Mouse (Mus musculus): ENCODE data around the gene Smim15.
A peak's percentile ranks its signal among the peaks of the same experiment; 100 is the strongest.

Smim15 gene

DNA sequence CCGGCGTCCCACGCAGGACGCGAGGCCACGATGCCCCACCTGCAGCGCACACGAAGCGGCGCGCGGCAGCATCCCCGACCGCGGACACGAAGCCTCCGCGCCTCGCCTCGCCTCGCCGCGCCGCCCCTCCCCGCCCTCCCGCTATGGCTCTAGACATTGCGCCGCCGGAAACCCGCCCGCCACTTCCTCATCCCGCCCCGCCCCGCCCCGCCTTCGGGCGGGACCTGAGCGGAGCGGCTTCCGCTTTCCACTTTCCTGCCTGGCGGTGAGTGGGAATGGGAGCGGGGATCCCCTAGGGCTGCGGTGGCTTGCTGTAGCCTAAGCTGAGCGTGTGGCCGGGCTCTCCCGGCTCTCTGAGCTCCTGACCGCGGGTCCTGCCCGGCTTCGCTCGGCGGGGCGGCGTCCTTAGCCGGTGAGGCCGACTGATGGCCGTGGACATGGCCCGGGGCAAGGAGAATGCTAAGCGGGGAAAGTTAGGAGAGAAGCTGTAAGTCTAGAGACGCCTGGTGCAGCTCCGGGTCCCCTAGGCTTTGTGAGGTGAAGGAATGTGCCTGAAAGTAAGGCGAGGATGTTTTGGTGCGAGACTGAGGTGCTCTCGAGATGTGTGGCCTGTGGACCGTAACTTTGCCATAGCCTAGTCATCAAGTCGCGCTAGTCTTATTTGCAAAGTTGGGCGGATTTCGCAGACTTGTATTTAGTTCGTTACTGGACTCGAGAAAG is at the start of gene Smim15:
Gene Smim15, plus strand, starts transcription at position 225 of the 720 bp plus-strand sequence.
- DNase-seq: peak; percentile 90 to 94

DNA sequence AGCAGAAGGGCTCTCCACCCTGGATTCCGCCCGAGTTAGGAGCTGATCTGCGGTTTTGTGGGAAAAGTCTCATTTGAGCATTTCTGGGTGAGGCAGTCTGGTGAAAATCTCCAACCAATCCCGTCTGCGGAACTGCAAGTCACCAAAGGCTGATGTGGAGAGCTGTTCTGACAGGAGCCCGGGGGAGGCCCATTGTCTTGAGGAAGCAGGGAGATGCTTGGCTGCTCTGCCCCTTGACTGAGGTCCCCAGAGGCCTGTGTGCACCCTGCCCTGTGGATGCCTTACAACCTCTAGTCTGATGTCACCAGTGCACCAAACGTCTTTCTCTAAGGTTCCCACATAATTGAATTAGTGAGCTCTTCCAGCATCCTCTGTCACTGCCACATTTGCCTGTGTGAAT is 49.0 kb upstream of the Smim15 start:
- DNase-seq: no peak

DNA sequence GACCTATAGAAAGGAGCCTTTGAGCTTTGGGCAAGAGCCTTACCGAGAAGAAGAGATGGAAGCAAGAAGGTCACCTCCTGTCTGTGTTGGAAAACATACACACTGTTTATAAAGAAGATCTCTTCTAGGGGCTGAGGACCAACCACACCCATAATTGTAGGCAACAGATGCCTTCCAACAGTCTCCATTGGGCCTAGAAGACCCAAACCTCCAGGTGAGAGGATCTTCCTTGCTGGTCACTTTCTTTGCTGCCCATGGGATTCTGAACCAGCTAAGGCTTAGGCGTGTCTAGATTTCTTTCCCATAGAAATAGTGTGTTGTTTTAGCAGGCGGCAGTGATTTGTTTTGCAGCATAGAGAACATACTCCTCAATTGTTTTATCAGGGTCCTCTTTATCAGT is 47.9 kb upstream of the Smim15 start:
- DNase-seq: no peak

GRCm38 (mm10) chr13:108007861-108008260 is 36.4 kb upstream of the Smim15 start:
- DNase-seq: no peak

GRCm38 (mm10) chr13:108013110-108013509 is 31.1 kb upstream of the Smim15 start:
- no peak for DNase-seq

GRCm38 (mm10) chr13:108013839-108014238 is 30.4 kb upstream of the Smim15 start:
- DNase-seq: no peak

GRCm38 (mm10) chr13:108015166-108015565 is 29.1 kb upstream of the Smim15 start:
- no peak for DNase-seq

- no peak for DNase-seq
Measured at GRCm38 (mm10) chr13:108017349-108017748, 26.9 kb upstream of the Smim15 start.

- DNase-seq: no peak
Measured at GRCm38 (mm10) chr13:108025802-108026201, 18.4 kb upstream of the Smim15 start.

DNA sequence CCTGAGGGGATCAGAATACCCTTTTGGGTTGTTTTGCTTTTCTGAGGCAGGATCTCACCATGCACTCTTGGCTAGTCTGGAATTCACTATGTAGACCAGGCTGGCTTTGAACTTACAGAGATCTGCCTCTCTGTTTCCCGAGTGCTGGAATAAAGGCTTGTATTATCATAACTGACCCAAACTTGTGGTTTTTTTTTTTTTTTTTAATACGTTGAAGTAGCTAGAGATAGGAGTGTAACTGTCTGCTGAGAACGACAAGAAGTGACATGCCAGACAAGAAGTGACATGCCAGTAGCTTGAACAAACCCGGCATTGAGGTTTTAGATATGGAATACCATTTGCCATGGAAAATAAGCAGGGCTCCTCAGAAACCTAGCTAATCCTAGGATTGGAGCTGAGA is 11.5 kb upstream of the Smim15 start:
- DNase-seq: no peak

DNA sequence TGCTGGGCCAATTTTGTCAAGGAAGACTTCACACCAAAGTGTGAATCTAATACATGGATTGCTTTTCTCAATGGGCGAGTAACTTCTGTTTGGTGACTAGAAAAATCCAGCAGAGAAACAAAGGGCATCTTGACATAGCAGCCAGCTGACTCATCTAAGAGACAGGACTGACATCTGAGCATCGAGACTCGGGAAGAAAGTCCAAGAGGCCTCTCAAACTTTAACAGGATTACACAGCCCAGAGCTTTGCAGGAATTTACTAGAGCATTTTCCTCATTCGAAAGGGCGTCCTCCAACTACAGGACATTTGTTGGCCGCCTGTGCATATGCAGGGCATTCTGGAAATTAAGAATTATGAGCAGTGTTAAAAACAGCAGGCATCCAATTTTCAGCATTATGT is 4.9 kb upstream of the Smim15 start:
- no peak for DNase-seq

DNA sequence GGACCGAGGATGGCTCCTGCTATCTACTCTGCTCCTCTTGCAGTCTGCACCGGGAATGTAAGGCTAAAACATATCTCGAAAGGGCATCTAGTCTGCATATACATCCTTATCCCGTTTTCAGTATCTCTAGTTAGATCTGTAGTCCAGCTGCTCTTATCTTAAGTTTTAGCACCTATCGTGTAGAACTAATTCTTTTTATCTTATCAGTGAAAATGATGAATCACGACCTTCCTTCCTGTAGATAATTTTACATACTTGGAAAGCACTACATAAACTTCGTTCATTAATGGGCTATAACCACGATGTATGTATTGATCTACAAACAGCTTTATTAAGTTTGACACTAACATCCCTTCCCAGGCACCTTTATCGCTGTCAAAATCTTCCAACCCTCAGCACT is 4.3 kb upstream of the Smim15 start:
- no peak for DNase-seq

- DNase-seq: no peak
Measured at GRCm38 (mm10) chr13:108040451-108040850, 3.8 kb upstream of the Smim15 start.

DNA sequence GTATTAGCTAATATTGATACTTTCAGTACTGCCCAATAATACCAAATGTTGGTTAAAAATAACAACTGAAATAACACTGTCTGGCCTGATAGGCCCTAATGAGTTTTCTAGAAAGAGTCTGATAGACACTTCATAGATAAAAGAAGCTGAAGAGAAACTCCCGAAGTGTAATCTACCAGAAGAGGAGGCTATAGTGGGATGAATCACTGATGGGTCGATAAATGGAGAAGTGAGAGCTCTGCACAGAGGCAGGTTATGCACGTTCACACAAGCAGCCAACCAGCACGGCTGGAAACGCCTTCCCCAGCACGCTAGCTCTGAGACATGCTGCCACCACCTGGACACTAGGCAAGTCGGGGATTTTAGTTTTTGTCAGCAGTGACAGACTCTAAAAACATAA is 2.9 kb upstream of the Smim15 start:
- peak; percentile 59 to 78 for DNase-seq

- peak in 1 of 2 experiments; percentile 15 for DNase-seq
Measured at GRCm38 (mm10) chr13:108043431-108044221, 620 bp upstream of the Smim15 start.

- no peak for DNase-seq
Measured at GRCm38 (mm10) chr13:108045646-108046045, 1.4 kb downstream of the Smim15 start.

- DNase-seq: no peak
Measured at GRCm38 (mm10) chr13:108046071-108046470, 1.8 kb downstream of the Smim15 start.

GRCm38 (mm10) chr13:108046891-108047290 is 2.6 kb downstream of the Smim15 start:
- DNase-seq: no peak

GRCm38 (mm10) chr13:108047364-108047763 is 3.1 kb downstream of the Smim15 start:
- no peak for DNase-seq

DNA sequence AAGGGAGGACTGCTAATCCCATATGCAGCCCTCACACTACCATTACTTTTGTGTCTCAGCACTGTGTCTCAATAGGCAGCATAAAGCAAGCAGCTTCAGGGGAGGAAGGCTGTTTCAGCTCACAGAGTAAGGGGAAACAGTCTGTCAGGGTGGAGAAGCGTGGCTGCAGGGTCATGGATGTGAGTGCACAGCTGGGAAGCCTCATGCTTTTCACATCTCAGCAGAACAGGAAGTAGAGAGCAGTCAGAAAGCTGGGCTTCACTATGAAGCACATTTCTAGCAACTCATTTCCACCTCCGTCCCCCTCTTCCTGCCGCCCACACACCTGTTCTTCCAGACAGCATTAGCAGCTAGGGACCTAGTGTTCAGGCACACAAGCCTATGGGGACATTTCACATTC is 12.7 kb downstream of the Smim15 start:
- DNase-seq: no peak

GRCm38 (mm10) chr13:108060286-108060885 is 16.1 kb downstream of the Smim15 start:
- DNase-seq: no peak

GRCm38 (mm10) chr13:108060936-108061578 is 16.8 kb downstream of the Smim15 start:
- DNase-seq: no peak

GRCm38 (mm10) chr13:108062900-108063299 is 18.7 kb downstream of the Smim15 start:
- no peak for DNase-seq
